Mouse (Mus musculus): ENCODE data around the gene 1810009A15Rik.
A peak's percentile ranks its signal among the peaks of the same experiment; 100 is the strongest.
"Not testable (repeated sequence)": the region's sequence is repeated elsewhere in the genome, so short reads cannot be mapped to it uniquely, and the experiment has no call there.

1810009A15Rik gene

GRCm38 (mm10) chr19:8888511-8889385 is at the start of gene 1810009A15Rik, which contains the start of gene Gm49416:
Gene 1810009A15Rik (plus strand): TSS chr19:8888853.
Gene Gm49416 (plus strand): TSS chr19:8888926.
- peak; percentile 94 to 97 for DNase-seq (ENCODE audit: low spot score in 2 of 2)

DNA sequence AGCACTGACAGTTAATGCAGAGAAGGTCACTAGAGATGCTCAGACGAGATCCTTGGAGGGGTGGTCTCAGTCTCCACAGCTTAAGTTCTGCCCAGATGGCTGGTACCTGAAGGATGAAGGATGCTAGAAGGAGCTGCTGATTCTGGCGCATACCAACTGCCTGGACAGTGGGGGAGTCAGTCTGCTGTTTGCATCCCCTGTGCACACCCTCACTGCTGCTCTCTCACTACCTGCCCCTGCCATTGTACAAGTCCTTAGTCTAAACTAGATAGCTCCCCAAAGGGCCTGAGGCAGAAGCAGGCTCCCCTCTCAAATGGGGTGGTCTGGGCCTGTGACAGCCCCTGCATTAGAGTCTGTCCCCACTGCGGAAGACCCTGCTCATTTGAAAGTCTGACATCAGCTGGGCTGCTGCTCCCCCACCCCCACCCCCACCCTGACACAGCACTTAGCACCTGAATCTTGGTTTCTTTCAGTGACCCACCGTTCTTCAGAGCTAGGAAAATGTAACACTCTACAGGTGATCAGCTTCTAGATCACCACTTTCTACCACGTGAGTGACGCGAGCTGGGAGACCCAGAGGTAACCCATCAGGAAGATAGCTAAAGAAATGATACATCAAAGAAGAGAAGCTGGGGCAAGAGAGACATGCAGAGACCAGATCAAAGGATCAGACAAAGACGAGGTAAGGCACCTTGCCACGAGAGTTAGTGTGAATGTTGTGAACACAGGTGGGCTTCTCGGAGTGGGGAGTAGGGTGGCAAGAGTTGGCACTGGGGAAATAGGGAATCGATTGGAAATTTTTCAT is 49.3 kb upstream of the 1810009A15Rik start, which contains the start of gene Gng3:
Gng3 (minus strand) TSS at position 92 of the 805 bp plus-strand sequence.
- no peak for DNase-seq (ENCODE audit: low spot score in 2 of 2)

DNA sequence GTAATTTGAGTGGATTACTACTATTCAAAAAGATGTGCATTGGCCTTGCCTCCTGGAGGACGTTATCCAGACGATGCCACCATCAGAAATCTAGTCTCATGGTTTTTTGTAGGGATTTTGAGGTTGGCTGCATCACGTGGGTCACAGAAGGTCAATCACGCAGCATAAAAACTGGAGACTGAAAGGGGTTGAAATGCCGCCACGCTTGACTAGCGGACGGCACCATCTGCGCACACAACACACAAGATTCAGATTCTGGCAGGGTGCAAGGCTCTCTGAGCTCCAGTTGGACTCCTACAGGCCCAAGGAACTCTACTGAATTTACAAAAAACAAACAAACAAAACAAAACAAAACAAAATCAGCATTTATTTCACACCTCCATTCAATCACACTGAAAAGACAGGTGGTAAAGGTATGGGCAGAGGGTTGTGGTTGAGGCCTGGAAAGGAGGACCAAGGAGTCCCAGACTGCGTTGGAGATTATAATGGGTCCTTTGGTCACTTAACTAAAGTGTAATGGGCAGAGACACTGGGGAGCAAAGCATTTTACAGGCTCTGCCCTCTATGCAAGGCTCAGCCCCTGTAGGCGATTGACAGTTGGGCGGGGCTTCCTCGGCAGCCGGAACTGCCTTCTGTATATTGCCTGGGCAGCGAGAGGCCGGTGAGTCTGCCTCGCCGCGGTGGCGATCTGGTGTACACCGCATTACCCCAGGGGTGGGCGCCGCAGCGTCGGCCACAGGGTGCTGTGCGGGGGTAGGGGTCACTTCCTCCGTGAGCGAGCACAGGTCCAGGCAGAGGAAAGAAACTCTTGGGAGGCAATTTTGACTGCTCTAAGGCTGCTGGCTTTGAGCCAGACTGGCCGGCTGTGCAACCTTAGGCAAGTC is 48.5 kb upstream of the 1810009A15Rik start:
- DNase-seq (ENCODE audit: low spot score in 2 of 2), result peak; percentile 79 to 83

DNA sequence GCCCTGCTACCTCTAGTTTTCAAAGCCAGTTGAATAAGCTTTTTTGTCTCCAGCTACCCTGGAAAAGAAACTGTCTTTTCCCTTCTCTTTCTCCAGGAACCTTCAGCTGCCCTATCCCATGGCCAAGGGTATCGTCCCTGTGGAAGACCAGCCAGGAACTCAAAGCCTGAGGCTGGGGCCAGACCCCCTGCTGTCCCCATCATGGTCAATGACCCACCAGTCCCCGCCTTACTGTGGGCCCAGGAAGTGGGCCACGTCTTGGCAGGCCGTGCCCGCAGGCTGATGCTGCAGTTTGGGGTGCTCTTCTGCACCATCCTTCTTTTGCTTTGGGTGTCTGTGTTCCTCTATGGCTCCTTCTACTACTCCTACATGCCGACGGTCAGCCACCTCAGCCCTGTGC is 47.6 kb upstream of the 1810009A15Rik start:
- no peak for DNase-seq (ENCODE audit: low spot score in 2 of 2)

- DNase-seq (ENCODE audit: low spot score in 2 of 2), result no peak
Observed at GRCm38 (mm10) chr19:8842961-8843360, 45.7 kb upstream of the 1810009A15Rik start.

DNA sequence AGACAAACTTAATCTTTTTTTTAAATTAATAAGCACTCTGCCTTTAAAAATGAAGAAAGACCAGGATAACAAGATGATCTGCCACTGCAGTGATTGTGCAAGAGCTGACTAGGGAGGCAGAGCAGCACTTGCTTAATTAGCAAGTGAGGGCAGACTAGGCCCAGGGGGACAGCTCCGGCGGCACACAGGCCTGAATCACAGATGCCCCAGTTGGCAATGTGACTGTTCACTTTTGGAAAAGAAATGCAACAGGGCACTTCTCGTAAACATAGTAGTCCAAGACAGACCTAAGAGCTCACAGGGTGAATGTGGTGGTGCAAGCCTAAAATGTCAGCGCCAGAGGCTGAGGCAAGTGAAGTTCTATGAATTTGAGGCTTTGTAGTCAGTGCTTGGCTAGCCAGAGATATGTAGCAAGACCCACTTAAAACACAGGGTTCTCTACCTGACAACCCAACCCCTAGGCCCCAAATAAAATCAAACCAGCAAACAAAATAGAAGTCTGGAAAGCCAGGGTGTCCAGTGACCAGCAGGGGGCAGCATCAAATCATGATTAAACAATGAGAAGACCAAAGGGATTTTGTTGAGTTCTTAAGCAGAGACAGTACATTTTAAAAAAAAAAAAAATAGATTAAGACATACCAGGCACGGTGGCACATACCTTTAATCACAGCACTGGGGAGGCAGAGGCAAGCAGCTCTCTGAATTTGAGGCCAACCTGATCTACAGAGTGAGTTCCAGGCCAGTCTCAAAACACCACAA is 44.1 kb upstream of the 1810009A15Rik start:
- peak; percentile 63 to 79 for DNase-seq (ENCODE audit: low spot score in 2 of 2)

GRCm38 (mm10) chr19:8848356-8848755 is 40.3 kb upstream of the 1810009A15Rik start:
- no peak for DNase-seq (ENCODE audit: low spot score in 2 of 2)

GRCm38 (mm10) chr19:8850402-8850901 is 38.2 kb upstream of the 1810009A15Rik start, which contains the start of gene Lrrn4cl:
Gene Lrrn4cl (plus strand): TSS chr19:8850768.
- no peak for DNase-seq (ENCODE audit: low spot score in 2 of 2)

GRCm38 (mm10) chr19:8851639-8852038 is 37.0 kb upstream of the 1810009A15Rik start:
- DNase-seq (ENCODE audit: low spot score in 2 of 2), result no peak

- DNase-seq (ENCODE audit: low spot score in 2 of 2), result no peak
Observed at GRCm38 (mm10) chr19:8852236-8852928, 36.3 kb upstream of the 1810009A15Rik start.

DNA sequence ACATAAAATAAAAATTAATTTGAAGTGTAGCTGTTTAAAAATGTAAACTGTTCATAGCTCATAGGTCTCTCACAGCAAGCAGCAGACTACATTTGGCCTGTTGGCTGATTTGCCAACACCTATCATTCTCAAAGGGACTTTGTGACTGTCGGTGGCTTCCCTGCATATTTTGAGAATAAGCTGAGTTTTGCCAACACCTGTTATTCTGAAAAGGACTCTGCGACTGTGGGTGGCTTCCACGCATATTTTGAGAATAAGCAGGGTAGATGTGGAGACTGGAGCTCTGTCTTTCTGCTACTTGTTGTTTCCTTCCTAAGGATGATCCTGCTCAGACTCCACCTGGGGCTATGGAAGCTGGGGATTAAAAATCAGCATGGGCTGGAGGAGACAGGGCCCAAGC is 35.5 kb upstream of the 1810009A15Rik start:
- DNase-seq (ENCODE audit: low spot score in 2 of 2), result no peak

DNA sequence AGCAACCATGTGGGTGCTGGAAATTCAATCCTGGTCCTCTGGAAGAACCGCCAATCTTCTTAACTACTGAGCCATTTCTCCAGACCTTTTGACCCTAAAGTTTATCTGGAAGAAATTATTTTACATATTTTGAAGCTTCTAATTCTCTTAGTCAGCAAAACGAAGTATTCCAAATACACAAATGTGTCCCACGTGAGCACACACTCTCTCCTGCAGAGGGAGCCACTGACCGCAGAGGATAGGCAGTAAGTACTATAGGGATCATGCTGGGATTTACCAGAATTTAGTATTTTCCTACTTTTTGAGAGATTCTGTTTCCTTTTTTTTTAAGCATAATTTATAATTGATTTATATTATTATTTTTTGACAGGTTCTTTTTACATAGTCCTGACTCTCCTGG is 31.0 kb upstream of the 1810009A15Rik start:
- DNase-seq (ENCODE audit: low spot score in 2 of 2), result peak in 1 of 2 experiments; percentile 46

DNA sequence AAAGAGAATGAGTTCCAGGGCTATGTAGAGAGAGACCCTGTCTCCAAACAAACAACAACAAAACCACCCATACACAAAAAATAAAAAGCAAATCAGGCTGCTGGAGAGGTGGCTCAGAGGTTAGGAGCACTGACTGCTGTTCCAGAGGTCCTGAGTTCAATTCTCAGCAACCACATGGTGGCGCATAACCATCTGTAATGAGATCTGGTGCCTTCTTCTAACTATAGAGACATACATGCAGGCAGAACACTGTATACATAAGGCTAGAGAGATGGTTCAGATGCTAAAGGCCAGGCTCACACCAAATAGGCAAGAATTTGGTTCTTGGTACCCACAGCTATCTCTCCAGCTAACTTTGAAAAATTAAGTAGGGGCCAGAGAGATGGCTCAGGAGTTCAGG is 29.6 kb upstream of the 1810009A15Rik start:
- peak; percentile 43 to 56 for DNase-seq (ENCODE audit: low spot score in 2 of 2)

- DNase-seq (ENCODE audit: low spot score in 2 of 2), result no peak
Observed at GRCm38 (mm10) chr19:8864265-8864664, 24.4 kb upstream of the 1810009A15Rik start.

- DNase-seq (ENCODE audit: low spot score in 2 of 2), result not testable (repeated sequence)
Observed at GRCm38 (mm10) chr19:8870381-8870780, 18.3 kb upstream of the 1810009A15Rik start.

GRCm38 (mm10) chr19:8870838-8871237 is 17.8 kb upstream of the 1810009A15Rik start:
- no peak for DNase-seq (ENCODE audit: low spot score in 2 of 2)

DNA sequence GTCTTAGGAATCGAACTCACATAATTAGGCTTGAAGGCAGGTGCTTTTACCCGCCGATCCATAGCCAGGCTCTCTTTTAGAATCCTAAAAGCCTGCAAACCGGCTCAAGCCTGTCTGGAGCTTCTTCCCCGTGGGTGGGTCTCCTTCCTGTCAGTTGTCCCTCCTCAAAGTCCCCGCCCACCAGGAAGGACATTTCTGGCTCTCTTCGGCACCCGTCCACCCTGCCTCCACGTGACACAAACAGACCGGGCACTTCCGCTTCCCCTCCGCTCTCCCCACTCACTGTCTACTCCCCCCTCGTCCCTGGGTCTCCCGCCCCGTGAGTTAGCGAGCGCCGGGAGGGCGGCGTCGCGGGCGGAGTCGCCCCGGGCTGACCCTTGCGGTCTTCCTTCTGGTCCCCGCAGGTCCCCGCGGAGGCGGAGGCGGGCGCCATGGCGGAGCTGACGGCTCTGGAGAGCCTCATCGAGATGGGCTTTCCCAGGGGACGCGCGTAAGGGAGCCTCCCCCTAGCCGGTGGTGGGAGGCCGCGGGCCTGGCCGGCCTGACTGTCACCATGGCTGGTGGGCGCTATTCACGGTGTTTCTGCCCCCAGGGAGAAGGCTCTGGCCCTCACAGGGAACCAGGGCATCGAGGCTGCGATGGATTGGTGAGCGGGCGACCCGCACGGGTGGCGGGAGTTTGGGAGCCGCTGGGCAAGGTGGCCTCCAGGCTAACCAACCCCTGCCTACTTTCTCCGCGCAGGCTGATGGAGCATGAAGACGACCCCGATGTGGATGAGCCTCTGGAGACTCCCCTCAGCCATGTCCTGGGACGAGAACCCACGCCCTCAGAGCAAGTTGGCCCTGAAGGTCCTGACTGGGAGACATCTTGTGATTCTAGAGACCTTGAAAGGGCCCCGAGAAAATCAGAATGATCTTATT is 17.1 kb upstream of the 1810009A15Rik start, which contains the start of gene Ubxn1:
Ubxn1 (plus strand) TSS at position 230 of the 920 bp plus-strand sequence.
- peak; percentile 96 to 97 for DNase-seq (ENCODE audit: low spot score in 2 of 2)

- no peak for DNase-seq (ENCODE audit: low spot score in 2 of 2)
Observed at GRCm38 (mm10) chr19:8872266-8872840, 16.3 kb upstream of the 1810009A15Rik start.
